32 mouse cellular contexts compared by ENCODE assay signal in the genomic region with DNA sequence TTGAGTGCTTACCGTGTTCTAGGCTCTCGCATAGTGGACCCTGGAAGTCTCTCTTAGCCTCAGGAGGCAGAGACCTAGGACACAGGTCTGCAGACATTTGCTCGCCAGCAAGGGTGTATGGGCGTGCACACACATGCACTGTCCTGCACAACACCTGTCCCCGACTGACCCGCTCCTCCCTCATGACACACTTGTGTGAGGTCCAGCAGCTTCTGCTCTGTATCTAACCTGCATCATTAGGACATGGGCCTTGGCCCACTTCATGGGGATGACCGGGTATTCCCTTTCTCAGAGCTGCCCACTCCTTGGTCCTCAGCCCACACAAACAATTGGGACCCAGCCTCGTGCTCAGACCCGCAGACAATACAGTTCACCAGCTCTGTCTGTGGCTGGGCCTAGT. TPM values are rescaled to one million over a fixed set of nuclear protein-coding genes. Genes with fewer than 3 reads are reported as not detected.
DNase-seq lines count a peak whose midpoint lies in the region; ATAC-seq and TF ChIP-seq lines count a peak whose summit lies in the region.
"Had no signal": no experiment of that assay in that cellular context is flagged by ENCODE, and none has a peak within 500 bp of the region (broad histone marks: within the 10 kb centered on the region; RNA-seq: fewer than 3 reads in every experiment).

No protein-coding gene starts in this region.

- H3K4me3 ChIP-seq in heart, embryonic 13.5 days = no peak overlapping the region
- no peak overlapping the region for H3K4me3 ChIP-seq in kidney, embryonic 16.5 days (ENCODE audit: low read length)
- no peak overlapping the region for H3K4me3 ChIP-seq in stomach, embryonic 14.5 days (ENCODE audit: low read depth, low read length)
- H3K4me3 ChIP-seq in stomach, postnatal 0 days (ENCODE audit: low read depth, low read length) = no peak overlapping the region
- H3K4me3 ChIP-seq: embryonic facial prominence, embryonic 12.5 days; embryonic facial prominence, embryonic 15.5 days; gastrocnemius, adult 2 months; heart, embryonic 12.5 days; hindbrain, embryonic 13.5 days had no signal

- H3K4me2 ChIP-seq in heart, embryonic 13.5 days = no peak overlapping the region
- H3K4me2 ChIP-seq in kidney, embryonic 16.5 days (replicated peaks; ENCODE audit: low read depth, low read length) = no peak overlapping the region
- H3K4me2 ChIP-seq in stomach, embryonic 14.5 days (replicated peaks; ENCODE audit: low read depth, low read length) = no peak overlapping the region
- H3K4me2 ChIP-seq in stomach, postnatal 0 days (replicated peaks; ENCODE audit: low read depth) = no peak overlapping the region
- H3K4me2 ChIP-seq: embryonic facial prominence, embryonic 12.5 days; embryonic facial prominence, embryonic 15.5 days; heart, embryonic 12.5 days; hindbrain, embryonic 13.5 days had no signal

- no peak for TF ChIP-seq CTCF in stomach, postnatal 0 days (IDR thresholded peaks at IDR 0.05; ENCODE audit: low read depth)

- peak; percentile 2 for DNase-seq in adrenal gland, postnatal 14 days
- DNase-seq in adrenal gland, postnatal 25 days = no peak
- DNase-seq in heart, postnatal 14 days = no peak
- no peak for DNase-seq in kidney, postnatal 25 days
- DNase-seq in stomach, postnatal 0 days (ENCODE audit: low spot score) = no peak
- DNase-seq: forebrain, postnatal 0 days had no signal

- ATAC-seq in heart, embryonic 13.5 days (ENCODE audit: extremely low read depth, insufficient number of reproducible peaks, low FRiP score, low TSS enrichment) = no peak
- 0 out of 2 replicates have a peak, but pooled peaks have one; percentile 2 for ATAC-seq in kidney, embryonic 16.5 days (ENCODE audit: low FRiP score, low TSS enrichment)
- ATAC-seq in stomach, embryonic 14.5 days (ENCODE audit: insufficient number of reproducible peaks, insufficient read depth, low FRiP score, low read depth) = 0 out of 2 replicates have a peak, but pooled peaks have one; percentile 18
- ATAC-seq in stomach, postnatal 0 days (ENCODE audit: low FRiP score, low TSS enrichment) = no peak
- ATAC-seq: forebrain, embryonic 14.5 days; forebrain, postnatal 0 days; inflammation-experienced regulatory T-cells, adult 6 months; intestine, embryonic 16.5 days; Patski had no signal

- H3K36me3 ChIP-seq in heart, embryonic 13.5 days = peaks cover 7% of the 10 kb centered on the region; the same call in 1 of the 2 replicates
- no peaks in the 10 kb centered on the region for H3K36me3 ChIP-seq in kidney, embryonic 16.5 days (ENCODE audit: insufficient read depth, low read length)
- H3K36me3 ChIP-seq in stomach, embryonic 14.5 days (ENCODE audit: control insufficient read depth, insufficient read depth, low read length) = no peaks in the 10 kb centered on the region
- no peaks in the 10 kb centered on the region for H3K36me3 ChIP-seq in stomach, postnatal 0 days (ENCODE audit: control insufficient read depth, insufficient read depth, low read length)
- H3K36me3 ChIP-seq: embryonic facial prominence, embryonic 12.5 days; embryonic facial prominence, embryonic 15.5 days; hindbrain, embryonic 13.5 days had no signal

- WGBS in heart, embryonic 13.5 days = 91% methylated on average over 9 of the region's 9 CpGs
- 87% methylated on average over 9 of the region's 9 CpGs for WGBS in kidney, embryonic 16.5 days
- WGBS in stomach, embryonic 14.5 days = 92% methylated on average over 9 of the region's 9 CpGs
- WGBS in stomach, postnatal 0 days = 83% methylated on average over 9 of the region's 9 CpGs

- H3K27me3 ChIP-seq in heart, embryonic 13.5 days (replicated peaks) = peaks cover 25% of the 10 kb centered on the region
- H3K27me3 ChIP-seq in kidney, embryonic 16.5 days (ENCODE audit: insufficient read depth, low read length) = no peaks in the 10 kb centered on the region
- H3K27me3 ChIP-seq in stomach, embryonic 14.5 days (ENCODE audit: control insufficient read depth, insufficient read depth, low read length) = no peaks in the 10 kb centered on the region
- no peaks in the 10 kb centered on the region for H3K27me3 ChIP-seq in stomach, postnatal 0 days (ENCODE audit: control insufficient read depth, insufficient read depth, low read length)
- H3K27me3 ChIP-seq: embryonic facial prominence, embryonic 12.5 days; Patski had no signal

- TF ChIP-seq EP300 in stomach, postnatal 0 days (optimal IDR thresholded peaks at IDR 0.05) = no peak

- H3K27ac ChIP-seq in heart, embryonic 13.5 days (replicated peaks) = no peak overlapping the region
- no peak overlapping the region for H3K27ac ChIP-seq in kidney, embryonic 16.5 days (ENCODE audit: low read length)
- no peak overlapping the region for H3K27ac ChIP-seq in stomach, embryonic 14.5 days (ENCODE audit: low read length)
- H3K27ac ChIP-seq in stomach, postnatal 0 days (replicated peaks) = no peak overlapping the region
- H3K27ac ChIP-seq: embryonic facial prominence, embryonic 12.5 days; embryonic facial prominence, embryonic 15.5 days; gastrocnemius, adult 2 months; hindbrain, embryonic 13.5 days had no signal

- intact Hi-C loops in heart, postnatal 14 days (cut with DNase I) = no loop called here

- H3K9ac ChIP-seq in heart, embryonic 13.5 days = peak overlapping the region; percentile 17; the same call in 1 of the 2 replicates
- H3K9ac ChIP-seq in kidney, embryonic 16.5 days (replicated peaks; ENCODE audit: low read length) = no peak overlapping the region
- no peak overlapping the region for H3K9ac ChIP-seq in stomach, embryonic 14.5 days (replicated peaks; ENCODE audit: low read depth, low read length)
- no peak overlapping the region for H3K9ac ChIP-seq in stomach, postnatal 0 days (ENCODE audit: low read length)
- H3K9ac ChIP-seq: embryonic facial prominence, embryonic 12.5 days; embryonic facial prominence, embryonic 15.5 days; forebrain, postnatal 0 days had no signal

- H3K9me3 ChIP-seq in heart, embryonic 13.5 days = peaks cover 7% of the 10 kb centered on the region; the same call in 1 of the 2 replicates
- H3K9me3 ChIP-seq in kidney, embryonic 16.5 days (ENCODE audit: low read length) = 0 out of 2 replicates have a peak, but pooled peaks cover 5% of the 10 kb centered on the region
- H3K9me3 ChIP-seq in stomach, embryonic 14.5 days (ENCODE audit: control insufficient read depth, low read depth, low read length) = no peaks in the 10 kb centered on the region; the same call in 1 of the 2 replicates
- H3K9me3 ChIP-seq in stomach, postnatal 0 days (ENCODE audit: control insufficient read depth, low read length) = no peaks in the 10 kb centered on the region
- H3K9me3 ChIP-seq: embryonic facial prominence, embryonic 12.5 days; embryonic facial prominence, embryonic 15.5 days; heart, embryonic 12.5 days; hindbrain, embryonic 13.5 days had no signal

- peaks cover 28% of the 10 kb centered on the region for H3K4me1 ChIP-seq in heart, embryonic 13.5 days
- peaks cover 10% of the 10 kb centered on the region for H3K4me1 ChIP-seq in kidney, embryonic 16.5 days (ENCODE audit: insufficient read depth, low read length)
- no peaks in the 10 kb centered on the region for H3K4me1 ChIP-seq in stomach, embryonic 14.5 days (ENCODE audit: control insufficient read depth, insufficient read depth, low read length)
- no peaks in the 10 kb centered on the region for H3K4me1 ChIP-seq in stomach, postnatal 0 days (replicated peaks; ENCODE audit: control insufficient read depth, insufficient read depth)
- H3K4me1 ChIP-seq: embryonic facial prominence, embryonic 12.5 days had no signal

RNA-seq across cellular contexts. Expression of a gene that starts 0.4 kb away (rescaled TPM):
- 1.4 and 2.2 TPM in 2 replicates for total RNA-seq in adrenal gland, postnatal 14 days (2021)
- total RNA-seq in adrenal gland, postnatal 25 days (2021) = 0.70 TPM in 1 of 2 replicates, not detected in the other
- polyA plus RNA-seq in heart, embryonic 13.5 days (2015; fragmentation: Nextera tagmentation; extraction: Ambion mirVana) = 0.86 and 0.93 TPM in 2 replicates
- 1 to 10 TPM; 2.8 to 2.9 TPM for total RNA-seq in heart, postnatal 14 days (2021)
- 0.69 and 1.1 TPM in 2 replicates for polyA plus RNA-seq in kidney, embryonic 16.5 days (2015; fragmentation: Nextera tagmentation; extraction: Ambion mirVana)
- 1.1 and 2.1 TPM in 2 replicates for polyA plus RNA-seq in stomach, embryonic 14.5 days (2014; fragmentation: Nextera tagmentation; extraction: Ambion mirVana)
- polyA plus RNA-seq in stomach, postnatal 0 days (2015; fragmentation: Nextera tagmentation; extraction: Ambion mirVana) = 0.52 and 0.64 TPM in 2 replicates
- total RNA-seq: common myeloid progenitor, adult 5-6 weeks; hematopoietic stem cell, adult 5-6 weeks had no signal

RNA-seq across cellular contexts. Expression of a gene that starts 11.1 kb away (rescaled TPM):
- not detected in 2 replicates for total RNA-seq in adrenal gland, postnatal 14 days (2021)
- not detected in 2 replicates for total RNA-seq in adrenal gland, postnatal 25 days (2021)
- polyA plus RNA-seq in heart, embryonic 13.5 days (2015; fragmentation: Nextera tagmentation; extraction: Ambion mirVana) = not detected in 2 replicates
- total RNA-seq in heart, postnatal 14 days (2021) = not detected
- not detected in 2 replicates for polyA plus RNA-seq in kidney, embryonic 16.5 days (2015; fragmentation: Nextera tagmentation; extraction: Ambion mirVana)
- not detected in 2 replicates for polyA plus RNA-seq in stomach, embryonic 14.5 days (2014; fragmentation: Nextera tagmentation; extraction: Ambion mirVana)
- polyA plus RNA-seq in stomach, postnatal 0 days (2015; fragmentation: Nextera tagmentation; extraction: Ambion mirVana) = not detected in 2 replicates
- total RNA-seq: adrenal gland, adult 18-20 months; adrenal gland, postnatal 10 days; common myeloid progenitor, adult 5-6 weeks; ES-E14; forebrain, postnatal 0 days; gastrocnemius, adult 2 months; gastrocnemius, postnatal 14 days; gastrocnemius, postnatal 4 days; heart, adult 18-20 months; hematopoietic stem cell, adult 5-6 weeks had no signal
- polyA plus RNA-seq: brain, embryonic 14.5 days; cerebellum, adult 2 months; embryonic facial prominence, embryonic 12.5 days; embryonic facial prominence, embryonic 15.5 days; forebrain, embryonic 11.5 days; forebrain, embryonic 14.5 days; forebrain, postnatal 0 days; frontal cortex, adult 2 months; heart, embryonic 12.5 days; heart, postnatal 0 days; hindbrain, embryonic 13.5 days; hindbrain, embryonic 16.5 days; inflammation-experienced regulatory T-cells, adult 6 months; intestine, embryonic 16.5 days; Patski had no signal

Comparison
In these comparisons a context has a peak if more than half of its experiments do, and no peak if none do; other contexts are left out.
1. ATAC-seq: peak in kidney, embryonic 16.5 days (single experiment) and stomach, embryonic 14.5 days (single experiment); none in heart, embryonic 13.5 days (single experiment) and stomach, postnatal 0 days (single experiment).